Mouse (Mus musculus): Measurements from ENCODE around the gene Cdkl1.

DNA sequence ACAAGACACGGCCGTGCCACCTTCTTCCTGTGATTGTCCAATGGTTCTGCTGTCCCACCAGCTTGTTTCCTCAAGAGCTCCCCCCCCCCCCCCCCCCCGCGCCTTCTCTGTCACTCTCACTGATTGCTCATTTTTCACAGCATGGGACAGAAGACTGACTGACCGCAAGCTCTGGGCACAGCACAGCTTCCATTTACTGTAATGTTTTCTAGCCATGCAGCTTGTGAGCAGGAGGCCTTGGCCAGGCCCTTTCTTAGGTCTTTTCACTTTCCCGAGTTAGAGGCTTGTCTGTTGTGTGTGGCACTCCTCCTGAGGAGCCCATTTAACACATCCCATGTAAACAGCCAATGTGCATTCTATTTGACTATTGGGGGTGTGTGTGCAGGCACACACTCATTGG, 12.1 kb upstream of the Cdkl1 start:
- TF ChIP-seq POLR2AphosphoS2 (IDR thresholded peaks at IDR 0.05; ENCODE audit: insufficient read length, low read depth) (no peak), POLR2A (IDR thresholded peaks at IDR 0.05; ENCODE audit: insufficient read length, low read depth) (no peak), MYOD1 (IDR thresholded peaks at IDR 0.05; ENCODE audit: control insufficient read depth in 1 of 3, insufficient read length in 2 of 3, low read depth in 2 of 3) (no peak), CEBPB (IDR thresholded peaks at IDR 0.05; ENCODE audit: insufficient read depth, poor library complexity, severe bottlenecking) (no peak), USF1 (IDR thresholded peaks at IDR 0.05; ENCODE audit: low read depth) (no peak), TCF3 (IDR thresholded peaks at IDR 0.05; ENCODE audit: insufficient read length, low read depth) (no peak)

Measured in myocyte (in vitro differentiated cells).